Mouse (Mus musculus) layer of hippocampus, adult 9-10 months (tissue): ENCODE measurements at regions not wholly inside any gene's neighbourhood (a gene's known extent, or its start where the extent isn't known, plus 50 kb on each side); places are given as distances from the start of the nearest gene placed in this dataset.

ENCODE experiments used
- DNase-seq: peaks from one replicate; pipeline ENCODE4 v3.0.0; 2022; ENCODE audit warnings: low spot score

GRCm38 (mm10) chr19:23089081-23089480 lies 51.9 kb upstream of the Klf9 start:
- no peak for DNase-seq

- no peak for DNase-seq
Measured at GRCm38 (mm10) chr19:23089761-23090514, 51.1 kb upstream of the Klf9 start.
